Mouse (Mus musculus): ENCODE measurements around the gene Slc5a10. TPM values are rescaled to one million over a fixed set of nuclear protein-coding genes. Genes with fewer than 3 reads are reported as not detected.

Slc5a10 gene
- total RNA-seq, 2 experiments from 2014 or later = not detected

DNA sequence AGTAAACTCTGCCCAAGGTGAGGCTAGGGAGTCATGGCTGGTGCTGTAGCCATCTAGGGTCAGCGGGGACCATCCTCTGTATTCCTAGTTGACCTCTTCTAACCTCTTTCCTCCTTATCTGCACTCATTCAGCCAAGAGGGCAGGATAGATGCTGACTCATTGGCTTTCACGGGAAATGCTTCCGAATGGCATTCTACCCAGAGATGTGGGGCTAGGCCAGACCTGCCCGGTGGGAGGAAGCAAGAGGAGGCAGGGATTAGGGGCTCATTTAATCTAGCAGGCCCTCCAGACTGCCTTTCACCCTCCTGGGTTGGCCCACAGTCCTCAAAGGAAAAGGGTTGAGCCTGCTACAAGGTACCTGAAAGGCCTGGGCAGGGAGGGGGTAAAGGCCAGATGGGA lies 14.4 kb downstream of the Slc5a10 start:
- DNase-seq (ENCODE audit: low spot score in 2 of 2) = no peak

- DNase-seq (ENCODE audit: low spot score in 2 of 2) = no peak
Measured at GRCm38 (mm10) chr11:61705581-61705980, 15.0 kb downstream of the Slc5a10 start.

DNA sequence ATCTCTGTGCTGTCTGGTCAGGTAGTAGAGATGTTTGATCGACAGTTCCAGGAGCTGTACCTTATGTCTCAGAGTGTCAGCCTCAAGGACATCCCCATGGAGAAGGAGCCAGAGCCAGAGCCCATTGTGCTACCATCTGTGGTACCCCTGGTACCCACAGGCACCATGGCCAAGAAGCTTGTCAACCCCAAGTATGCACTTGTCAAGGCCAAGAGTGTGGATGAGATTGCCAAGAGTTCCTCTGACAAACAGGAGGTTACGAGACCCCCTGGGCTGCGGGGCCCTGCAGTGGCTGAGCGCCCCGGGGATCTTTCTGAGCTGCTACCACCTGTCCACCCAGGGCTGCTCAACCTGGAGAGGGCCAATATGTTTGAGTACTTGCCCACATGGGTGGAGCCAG lies 18.1 kb downstream of the Slc5a10 start:
- DNase-seq (ENCODE audit: low spot score in 2 of 2) = no peak

GRCm38 (mm10) chr11:61701696-61702095 lies 18.9 kb downstream of the Slc5a10 start:
- no peak for DNase-seq (ENCODE audit: low spot score in 2 of 2)

DNA sequence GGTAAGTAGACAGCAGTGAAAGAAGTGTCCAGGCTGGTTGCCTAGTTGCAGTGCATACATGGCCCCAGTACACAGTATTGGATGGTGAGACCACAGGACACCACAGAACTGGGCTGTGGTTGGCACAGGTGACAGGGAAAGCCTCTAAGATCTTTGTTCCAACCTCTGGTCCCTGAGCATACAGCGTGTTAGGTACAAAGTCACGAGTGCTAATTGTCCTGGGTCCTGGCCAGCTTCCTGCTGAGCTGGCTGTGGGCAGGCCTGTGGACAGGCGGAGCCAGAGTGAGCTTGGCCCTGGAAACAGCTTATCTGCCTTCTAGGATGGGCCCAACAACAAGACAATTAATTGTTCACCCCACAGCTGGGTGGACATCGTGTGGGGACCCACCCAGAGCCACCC lies 20.7 kb downstream of the Slc5a10 start:
- no peak for DNase-seq (ENCODE audit: low spot score in 2 of 2)

- no peak for DNase-seq (ENCODE audit: low spot score in 2 of 2)
Measured at GRCm38 (mm10) chr11:61699460-61699859, 21.2 kb downstream of the Slc5a10 start.

- DNase-seq (ENCODE audit: low spot score in 2 of 2) = no peak
Measured at GRCm38 (mm10) chr11:61698852-61699251, 21.8 kb downstream of the Slc5a10 start.

- DNase-seq (ENCODE audit: low spot score in 2 of 2) = no peak
Measured at GRCm38 (mm10) chr11:61692996-61693395, 27.6 kb downstream of the Slc5a10 start.

DNA sequence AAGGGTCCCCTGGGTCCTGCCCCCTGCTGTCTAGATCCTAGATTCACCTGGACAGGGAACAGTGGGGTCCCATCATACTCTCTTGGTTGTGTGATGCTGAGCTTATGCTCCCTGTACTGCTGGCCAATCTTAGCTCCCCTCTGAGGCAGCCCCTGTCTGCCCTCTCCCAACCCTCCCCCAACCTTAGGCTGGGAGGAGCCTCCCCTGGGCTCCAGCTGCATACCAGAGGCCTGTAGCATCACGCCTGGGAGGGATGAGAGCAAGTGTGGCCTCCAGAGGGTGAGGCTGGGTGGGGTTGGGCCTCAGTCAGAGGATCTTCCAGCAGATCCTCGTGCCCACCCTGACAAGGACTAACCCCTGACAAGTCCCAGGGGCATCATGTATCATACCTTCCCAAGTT lies 33.0 kb downstream of the Slc5a10 start:
- DNase-seq (ENCODE audit: low spot score in 2 of 2) = no peak

- DNase-seq (ENCODE audit: low spot score in 2 of 2) = no peak
Measured at GRCm38 (mm10) chr11:61686906-61687453, 33.6 kb downstream of the Slc5a10 start.

- no peak for DNase-seq (ENCODE audit: low spot score in 2 of 2)
Measured at GRCm38 (mm10) chr11:61686141-61686540, 34.5 kb downstream of the Slc5a10 start.

GRCm38 (mm10) chr11:61685119-61685725 lies 35.4 kb downstream of the Slc5a10 start:
- DNase-seq (ENCODE audit: low spot score in 2 of 2) = no peak

GRCm38 (mm10) chr11:61683907-61684731 lies 36.5 kb downstream of the Slc5a10 start, which contains the start of gene Fam83g:
Gene Fam83g, plus strand, starts transcription at chr11:61684091.
- DNase-seq (ENCODE audit: low spot score in 2 of 2) = peak in 1 of 2 experiments; percentile 50

GRCm38 (mm10) chr11:61679091-61679866 lies 41.3 kb downstream of the Slc5a10 start:
- no peak for DNase-seq (ENCODE audit: low spot score in 2 of 2)

DNA sequence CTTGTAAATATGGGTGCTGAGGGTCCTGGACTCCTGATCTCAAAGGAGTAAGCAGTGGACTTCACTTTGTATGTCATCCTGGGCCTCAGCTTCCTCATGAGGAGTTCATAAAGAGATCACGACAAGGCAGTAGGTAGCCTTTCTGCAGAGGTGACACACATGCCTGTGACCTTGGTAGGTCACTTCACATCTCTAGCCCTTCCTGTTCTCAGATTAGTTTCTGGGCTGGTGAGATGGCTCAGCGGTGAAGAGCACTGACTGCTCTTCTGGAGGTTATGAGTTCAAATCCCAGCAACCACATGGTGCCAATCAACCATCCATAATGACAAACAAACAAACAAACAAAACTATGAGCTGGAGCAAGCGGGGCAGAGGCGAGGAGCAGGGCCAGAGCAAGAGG lies 42.9 kb downstream of the Slc5a10 start:
- no peak for DNase-seq (ENCODE audit: low spot score in 2 of 2)

GRCm38 (mm10) chr11:61676216-61676854 lies 44.3 kb downstream of the Slc5a10 start:
- DNase-seq (ENCODE audit: low spot score in 2 of 2) = no peak

DNA sequence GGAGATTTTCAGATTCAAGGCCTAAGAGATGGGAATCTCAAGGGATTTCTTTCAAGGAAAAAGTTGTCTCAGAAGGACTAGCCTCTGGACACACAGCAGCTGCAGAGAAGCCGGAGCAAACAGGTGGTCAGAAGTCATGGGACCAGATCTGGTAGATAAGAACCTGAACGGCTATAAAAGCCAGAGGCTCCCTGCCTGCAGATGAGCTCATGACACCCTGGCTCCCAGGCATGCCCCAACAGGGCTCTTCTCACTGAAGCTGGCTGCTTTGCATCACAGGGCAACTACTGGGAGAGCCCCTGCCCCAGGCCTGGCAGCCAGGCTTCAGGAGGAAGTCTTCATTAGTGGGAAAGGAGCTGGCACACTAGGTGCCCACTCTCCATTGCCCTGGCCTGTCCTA lies 45.3 kb downstream of the Slc5a10 start:
- no peak for DNase-seq (ENCODE audit: low spot score in 2 of 2)

DNA sequence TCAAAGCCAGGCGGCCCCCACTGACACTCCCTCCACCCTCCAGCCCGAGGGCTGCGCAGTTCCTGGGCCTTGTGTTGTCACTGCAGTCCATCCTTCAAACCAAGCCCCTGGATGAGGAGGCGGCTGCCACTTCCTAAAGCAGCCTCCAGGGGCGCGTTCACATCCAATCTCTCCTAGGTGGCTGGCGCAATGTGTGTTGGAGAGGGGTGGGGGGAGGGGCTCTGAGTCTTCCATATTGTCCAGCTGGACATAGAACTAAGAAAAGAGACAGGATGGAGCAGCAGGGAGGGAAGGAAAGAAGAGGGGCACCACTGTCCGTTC lies 45.8 kb downstream of the Slc5a10 start:
- DNase-seq (ENCODE audit: low spot score in 2 of 2) = no peak

GRCm38 (mm10) chr11:61674151-61674838 lies 46.3 kb downstream of the Slc5a10 start:
- no peak for DNase-seq (ENCODE audit: low spot score in 2 of 2)

DNA sequence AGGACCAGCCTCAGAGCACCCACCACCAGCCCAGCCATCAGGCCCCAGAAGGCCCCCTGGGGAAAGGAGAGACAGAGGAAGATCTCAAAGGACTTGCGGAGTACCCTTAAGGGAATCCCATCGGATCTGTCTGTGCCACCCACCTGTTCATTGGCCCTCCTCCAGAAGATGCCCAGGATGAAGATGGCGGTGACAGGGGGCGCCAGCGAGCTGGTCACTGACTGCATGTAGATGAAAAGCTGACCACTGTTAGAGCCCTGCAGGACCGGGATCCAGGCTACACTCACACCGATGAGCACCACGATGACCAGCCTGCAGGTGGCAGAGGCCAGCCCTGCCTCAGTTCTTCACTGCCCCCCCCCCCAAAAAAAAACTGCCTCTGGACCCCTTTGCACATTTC lies 46.9 kb downstream of the Slc5a10 start:
- DNase-seq (ENCODE audit: low spot score in 2 of 2) = no peak

Measured in gastrocnemius, postnatal 4 days (tissue).